Mouse (Mus musculus) liver, embryonic 15.5 days (tissue): Measurements from ENCODE around the gene Rgs7. TPM values are rescaled to one million over a fixed set of nuclear protein-coding genes. Genes with fewer than 3 reads are reported as not detected.

Experiments
- ATAC-seq: fragments of 200-750 bp; cut with Nextera tagmentation; 2 replicates; pipeline ENCODE4 v1.8.0; 2017; ENCODE audit warnings: moderate number of reproducible peaks, mild to moderate bottlenecking, moderate library complexity; ENCODE audit not compliant: insufficient read depth
- H3K27ac ChIP-seq: fragments of 300-500 bp; sonication (generic); replicated peaks from 2 replicates; pipeline ENCODE4 v1.5.1; 2015; ENCODE audit warnings: mild to moderate bottlenecking, inconsistent platforms
- H3K27me3 ChIP-seq: fragments of 300-500 bp; sonication (generic); 2 replicates; pipeline ENCODE4 v1.6.1; 2015; ENCODE audit warnings: mild to moderate bottlenecking, inconsistent platforms
- H3K36me3 ChIP-seq: fragments of 300-500 bp; sonication (generic); replicated peaks from 2 replicates; pipeline ENCODE4 v1.6.1; 2015; ENCODE audit warnings: moderate library complexity, mild to moderate bottlenecking, inconsistent platforms
- H3K4me1 ChIP-seq: fragments of 300-500 bp; sonication (generic); replicated peaks from 2 replicates; pipeline ENCODE4 v1.6.1; 2015; ENCODE audit warnings: inconsistent platforms
- H3K4me2 ChIP-seq: fragments of 300-500 bp; sonication (generic); 2 replicates; pipeline ENCODE4 v1.6.1; 2015; ENCODE audit warnings: moderate library complexity, mild to moderate bottlenecking, inconsistent platforms
- H3K4me3 ChIP-seq: fragments of 300-500 bp; sonication (generic); replicated peaks from 2 replicates; pipeline ENCODE4 v1.5.1; 2015; ENCODE audit warnings: mild to moderate bottlenecking, inconsistent platforms
- H3K9ac ChIP-seq: fragments of 300-500 bp; sonication (generic); 2 replicates; pipeline ENCODE4 v1.6.1; 2015; ENCODE audit warnings: moderate library complexity, mild to moderate bottlenecking, inconsistent platforms
- H3K9me3 ChIP-seq: fragments of 300-500 bp; sonication (generic); replicated peaks from 2 replicates; pipeline ENCODE4 v1.6.1; 2016; ENCODE audit warnings: inconsistent platforms
- WGBS: fragments of 180-500 bp; shearing (Covaris S2); methylation state at CpG from one replicate; pipeline ENCODE4 v1.1.7; 2015; ENCODE audit warnings: mixed read lengths; ENCODE audit not compliant: insufficient replicate concordance; 5-methylcytosine and 5-hydroxymethylcytosine counted together
- polyA plus RNA-seq: library from polyadenylated mRNA; unstranded; fragments of >200 nt; fragmentation: Nextera tagmentation; extraction: Ambion mirVana; gene quantifications from 2 replicates; pipeline ENCODE4 v1.2.1, GENCODE M21; 2015

The Rgs7 gene
- polyA plus RNA-seq, 1 experiment from 2014 or later: not detected

- Histone ChIP-seq H3K4me2 (no peak overlapping the region), H3K4me1 (no peaks in the 10 kb centered on the region), H3K27me3 (no peaks in the 10 kb centered on the region), H3K9me3 (no peaks in the 10 kb centered on the region), H3K27ac (no peak overlapping the region), H3K4me3 (no peak overlapping the region), H3K9ac (no peak overlapping the region), H3K36me3 (no peaks in the 10 kb centered on the region)
- 35% methylated on average over 1 of the region's 1 CpGs for WGBS
- ATAC-seq: no peak
Observed at GRCm38 (mm10) chr1:175155469-175155868, 336.8 kb downstream of the Rgs7 start.

GRCm38 (mm10) chr1:175143051-175143450 lies 349.2 kb downstream of the Rgs7 start:
- Histone ChIP-seq H3K4me2 (no peak overlapping the region), H3K9me3 (no peaks in the 10 kb centered on the region), H3K27ac (no peak overlapping the region), H3K4me3 (no peak overlapping the region), H3K9ac (no peak overlapping the region), H3K27me3 (no peaks in the 10 kb centered on the region), H3K36me3 (no peaks in the 10 kb centered on the region), H3K4me1 (no peaks in the 10 kb centered on the region)
- 55% methylated on average over 4 of the region's 4 CpGs for WGBS
- ATAC-seq: no peak

GRCm38 (mm10) chr1:175128525-175128924 lies 363.8 kb downstream of the Rgs7 start:
- ATAC-seq: no peak
- H3K27ac ChIP-seq: no peak overlapping the region
- no peaks in the 10 kb centered on the region; the same call in 1 of the 2 replicates for H3K9me3 ChIP-seq
- H3K36me3 ChIP-seq: no peaks in the 10 kb centered on the region
- H3K4me1 ChIP-seq: no peaks in the 10 kb centered on the region
- H3K4me2 ChIP-seq: no peak overlapping the region
- H3K27me3 ChIP-seq: no peaks in the 10 kb centered on the region
- H3K4me3 ChIP-seq: no peak overlapping the region
- 47% methylated on average over 2 of the region's 2 CpGs for WGBS
- no peak overlapping the region for H3K9ac ChIP-seq

DNA sequence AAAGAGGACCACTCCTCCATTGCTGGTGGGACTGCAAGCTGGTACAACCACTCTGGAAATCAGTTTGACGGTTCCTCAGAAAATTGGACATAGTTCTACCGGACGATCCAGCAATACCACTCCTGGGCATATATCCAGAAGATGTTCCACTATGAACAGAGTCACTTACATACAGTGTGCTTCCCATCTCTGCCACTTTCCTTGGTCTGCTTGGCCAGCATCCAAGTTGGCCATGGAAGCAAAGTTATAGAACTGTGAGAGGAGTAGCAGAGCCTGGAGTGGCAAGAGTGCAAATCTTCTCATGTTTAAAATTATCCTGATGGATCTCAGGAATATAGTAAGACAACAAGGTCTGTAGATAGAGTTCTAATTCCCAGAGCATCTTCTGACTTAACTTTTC lies 367.9 kb downstream of the Rgs7 start:
- no peaks in the 10 kb centered on the region for H3K36me3 ChIP-seq
- H3K9ac ChIP-seq: no peak overlapping the region
- ATAC-seq: no peak
- no peaks in the 10 kb centered on the region for H3K4me1 ChIP-seq
- no peak overlapping the region for H3K4me3 ChIP-seq
- no peak overlapping the region for H3K27ac ChIP-seq
- H3K9me3 ChIP-seq: no peaks in the 10 kb centered on the region; the same call in 1 of the 2 replicates
- 72% methylated on average over 3 of the region's 3 CpGs for WGBS
- no peaks in the 10 kb centered on the region for H3K27me3 ChIP-seq
- no peak overlapping the region for H3K4me2 ChIP-seq

DNA sequence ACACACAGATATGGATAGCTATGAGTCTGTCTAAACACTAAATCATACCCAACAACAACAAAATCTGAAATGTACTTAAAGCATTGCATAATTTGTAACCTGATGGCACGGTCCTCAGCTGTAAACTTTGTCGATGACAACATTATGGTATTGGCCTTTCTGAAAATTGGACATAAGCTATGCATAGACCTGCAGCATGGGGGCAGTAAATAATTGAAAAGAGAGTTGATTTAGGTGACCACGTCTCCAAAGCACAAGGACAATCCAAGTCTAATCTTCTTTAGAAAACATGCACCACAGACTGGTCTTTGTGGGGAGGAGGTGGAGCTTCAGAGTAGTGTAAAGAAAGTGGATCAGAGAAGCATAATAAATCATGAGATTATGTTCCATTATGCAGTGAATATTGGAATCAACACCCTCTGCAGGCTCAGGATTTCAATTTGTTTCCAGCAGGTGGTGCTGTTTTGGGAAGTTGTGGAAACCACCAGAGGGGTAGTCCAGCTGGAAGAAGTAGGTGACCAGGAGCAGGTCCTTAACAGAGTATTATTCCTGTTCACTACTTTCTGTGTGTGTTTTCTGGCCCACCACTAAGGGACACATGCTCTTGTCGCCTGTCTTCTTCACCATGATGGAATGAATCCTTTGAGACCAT lies 373.3 kb downstream of the Rgs7 start:
- 51% methylated on average over 4 of the region's 4 CpGs for WGBS
- ATAC-seq: no peak

GRCm38 (mm10) chr1:175108270-175108860 lies 383.9 kb downstream of the Rgs7 start:
- Histone ChIP-seq H3K4me3 (no peak overlapping the region), H3K27ac (no peak overlapping the region), H3K9ac (no peak overlapping the region), H3K9me3 (no peaks in the 10 kb centered on the region), H3K36me3 (no peaks in the 10 kb centered on the region), H3K27me3 (no peaks in the 10 kb centered on the region), H3K4me2 (no peak overlapping the region), H3K4me1 (peaks cover 4% of the 10 kb centered on the region; the same call in 1 of the 2 replicates)
- no peak for ATAC-seq
- 59% methylated on average over 1 of the region's 1 CpGs for whole genome bisulfite sequencing

More for the DNA sequence above, 373.3 kb downstream of the Rgs7 start:
- no peaks in the 10 kb centered on the region for H3K36me3 ChIP-seq
- no peak overlapping the region for H3K9ac ChIP-seq
- no peaks in the 10 kb centered on the region for H3K4me1 ChIP-seq
- no peaks in the 10 kb centered on the region for H3K27me3 ChIP-seq
- H3K4me3 ChIP-seq: no peak overlapping the region
- no peaks in the 10 kb centered on the region for H3K9me3 ChIP-seq
- no peak overlapping the region for H3K4me2 ChIP-seq
- no peak overlapping the region for H3K27ac ChIP-seq

DNA sequence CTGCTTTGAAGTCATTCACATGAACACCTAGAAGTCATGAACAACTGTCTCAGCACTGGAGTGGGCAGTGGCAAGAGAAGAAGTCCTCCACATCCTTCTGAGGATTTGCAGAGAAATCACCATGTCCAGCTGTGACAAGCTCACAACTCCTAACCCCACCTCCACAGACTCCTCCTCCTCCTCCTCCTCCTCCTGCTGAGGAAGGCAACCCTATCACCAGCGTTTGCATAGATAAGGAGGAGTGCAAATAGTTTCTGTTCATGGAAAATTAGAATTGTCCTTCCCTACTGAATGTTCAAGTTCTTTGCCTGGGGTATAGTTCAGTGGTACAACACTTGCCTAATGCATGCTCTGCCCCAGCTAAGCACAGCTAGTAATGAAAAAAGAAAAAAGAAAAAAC lies 386.0 kb downstream of the Rgs7 start:
- H3K4me3 ChIP-seq: no peak overlapping the region
- no peak overlapping the region for H3K9ac ChIP-seq
- no peaks in the 10 kb centered on the region for H3K27me3 ChIP-seq
- WGBS: 8% methylated on average over 1 of the region's 1 CpGs
- no peak overlapping the region for H3K4me2 ChIP-seq
- peak; percentile 62 for ATAC-seq
- H3K9me3 ChIP-seq: no peaks in the 10 kb centered on the region
- no peak overlapping the region for H3K27ac ChIP-seq
- no peaks in the 10 kb centered on the region for H3K36me3 ChIP-seq
- peaks cover 4% of the 10 kb centered on the region; the same call in 1 of the 2 replicates for H3K4me1 ChIP-seq

GRCm38 (mm10) chr1:175105426-175105825 lies 386.9 kb downstream of the Rgs7 start:
- no peak overlapping the region for H3K27ac ChIP-seq
- no peaks in the 10 kb centered on the region for H3K9me3 ChIP-seq
- H3K9ac ChIP-seq: no peak overlapping the region
- peaks cover 4% of the 10 kb centered on the region; the same call in 1 of the 2 replicates for H3K4me1 ChIP-seq
- H3K27me3 ChIP-seq: no peaks in the 10 kb centered on the region
- H3K4me2 ChIP-seq: no peak overlapping the region
- no peak overlapping the region for H3K4me3 ChIP-seq
- ATAC-seq: no peak
- WGBS: 41% methylated on average over 5 of the region's 5 CpGs
- H3K36me3 ChIP-seq: no peaks in the 10 kb centered on the region

DNA sequence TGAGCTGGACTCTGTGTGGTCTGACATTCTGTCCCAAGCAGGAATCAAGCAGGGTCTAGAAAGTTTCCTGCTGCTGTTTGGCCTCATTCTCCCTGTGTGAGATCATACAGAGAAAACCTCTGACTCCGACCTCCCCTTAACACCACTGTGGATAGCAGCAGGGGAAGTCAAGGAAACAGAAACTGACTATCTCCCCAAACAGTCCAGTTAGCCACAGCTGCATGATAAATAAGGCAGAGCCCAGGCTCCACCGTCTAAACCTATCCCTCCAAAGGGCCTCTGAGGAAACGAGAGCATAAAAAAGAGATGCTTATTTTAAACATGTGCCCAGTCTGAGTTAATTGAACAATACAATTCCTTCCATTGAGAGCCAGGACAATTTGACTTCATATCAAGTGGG lies 395.3 kb downstream of the Rgs7 start:
- 0 out of 2 replicates have a peak, but pooled peaks have one; percentile 22 for ATAC-seq
- Histone ChIP-seq H3K36me3 (no peaks in the 10 kb centered on the region), H3K9ac (no peak overlapping the region), H3K9me3 (no peaks in the 10 kb centered on the region), H3K27me3 (no peaks in the 10 kb centered on the region), H3K4me1 (no peaks in the 10 kb centered on the region), H3K4me3 (no peak overlapping the region), H3K4me2 (no peak overlapping the region), H3K27ac (no peak overlapping the region)
- WGBS: 25% methylated on average over 3 of the region's 3 CpGs

DNA sequence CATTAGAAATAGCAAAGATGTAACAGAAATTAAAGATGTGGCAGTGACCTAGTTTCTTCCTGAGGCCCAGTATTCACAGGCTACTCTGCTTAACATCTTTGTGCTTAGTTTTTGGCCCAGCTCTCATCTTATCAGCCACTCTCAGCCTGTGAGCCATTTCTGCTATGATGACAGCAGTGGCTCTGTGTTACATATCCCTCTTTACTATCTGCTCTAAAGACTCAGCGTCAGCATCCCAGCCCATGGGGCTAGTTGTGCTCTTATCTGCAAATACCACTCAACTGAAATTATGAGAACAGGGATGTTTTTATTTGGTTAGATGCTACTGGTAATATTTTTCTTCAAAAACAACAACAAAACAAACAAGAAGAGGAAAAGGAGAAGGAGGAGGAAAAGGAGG lies 410.2 kb downstream of the Rgs7 start:
- Histone ChIP-seq H3K27me3 (no peaks in the 10 kb centered on the region), H3K4me1 (peaks cover 11% of the 10 kb centered on the region), H3K36me3 (no peaks in the 10 kb centered on the region), H3K9me3 (no peaks in the 10 kb centered on the region), H3K9ac (no peak overlapping the region), H3K27ac (peak overlapping the region; percentile 86), H3K4me3 (no peak overlapping the region), H3K4me2 (peak overlapping the region; percentile 27)
- peak; percentile 100 for ATAC-seq
- WGBS: 31% methylated on average over 1 of the region's 1 CpGs

DNA sequence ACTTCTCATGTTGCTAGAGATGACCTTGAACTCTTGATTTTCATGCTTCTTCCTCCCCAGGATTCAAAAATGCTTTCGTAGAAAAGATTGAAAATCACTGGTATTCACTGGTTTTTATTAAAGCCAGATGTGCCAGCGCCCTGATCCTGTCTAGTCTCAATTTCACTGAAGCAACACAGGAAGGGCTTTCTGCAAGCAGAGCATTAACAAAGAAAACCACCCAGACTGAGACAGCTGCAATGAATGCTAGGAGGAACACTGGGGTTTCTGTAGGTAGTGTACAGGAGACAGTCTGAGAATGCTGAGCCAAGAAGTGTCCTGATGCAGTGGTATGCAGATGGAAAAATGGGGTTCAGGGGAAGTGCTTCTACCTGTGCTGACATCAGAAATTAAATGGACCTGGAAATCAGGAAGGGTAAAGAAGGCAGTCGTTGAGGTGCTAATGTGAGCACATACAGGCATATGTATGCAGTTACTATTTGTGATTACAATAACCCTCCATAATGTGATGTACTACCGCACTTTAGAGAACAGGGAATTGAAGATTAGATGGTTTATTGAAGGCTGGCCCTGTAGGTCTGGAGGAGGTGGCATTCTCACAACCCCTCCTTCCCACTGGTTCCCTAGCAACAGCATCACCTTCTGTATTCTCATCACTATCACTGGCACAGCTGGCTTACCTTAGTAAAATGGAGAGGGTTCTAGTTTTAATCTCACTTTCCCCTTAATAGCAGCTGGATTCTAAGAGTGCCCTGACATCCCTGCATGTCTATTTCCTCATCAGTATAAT lies 412.3 kb downstream of the Rgs7 start:
- H3K27me3 ChIP-seq: no peaks in the 10 kb centered on the region
- H3K27ac ChIP-seq: no peak overlapping the region
- H3K4me2 ChIP-seq: no peak overlapping the region
- no peak overlapping the region for H3K4me3 ChIP-seq
- no peaks in the 10 kb centered on the region for H3K9me3 ChIP-seq
- WGBS: 59% methylated on average over 4 of the region's 4 CpGs
- H3K4me1 ChIP-seq: peaks cover 11% of the 10 kb centered on the region
- ATAC-seq: no peak
- H3K9ac ChIP-seq: no peak overlapping the region
- H3K36me3 ChIP-seq: no peaks in the 10 kb centered on the region
